In the genomic region with DNA sequence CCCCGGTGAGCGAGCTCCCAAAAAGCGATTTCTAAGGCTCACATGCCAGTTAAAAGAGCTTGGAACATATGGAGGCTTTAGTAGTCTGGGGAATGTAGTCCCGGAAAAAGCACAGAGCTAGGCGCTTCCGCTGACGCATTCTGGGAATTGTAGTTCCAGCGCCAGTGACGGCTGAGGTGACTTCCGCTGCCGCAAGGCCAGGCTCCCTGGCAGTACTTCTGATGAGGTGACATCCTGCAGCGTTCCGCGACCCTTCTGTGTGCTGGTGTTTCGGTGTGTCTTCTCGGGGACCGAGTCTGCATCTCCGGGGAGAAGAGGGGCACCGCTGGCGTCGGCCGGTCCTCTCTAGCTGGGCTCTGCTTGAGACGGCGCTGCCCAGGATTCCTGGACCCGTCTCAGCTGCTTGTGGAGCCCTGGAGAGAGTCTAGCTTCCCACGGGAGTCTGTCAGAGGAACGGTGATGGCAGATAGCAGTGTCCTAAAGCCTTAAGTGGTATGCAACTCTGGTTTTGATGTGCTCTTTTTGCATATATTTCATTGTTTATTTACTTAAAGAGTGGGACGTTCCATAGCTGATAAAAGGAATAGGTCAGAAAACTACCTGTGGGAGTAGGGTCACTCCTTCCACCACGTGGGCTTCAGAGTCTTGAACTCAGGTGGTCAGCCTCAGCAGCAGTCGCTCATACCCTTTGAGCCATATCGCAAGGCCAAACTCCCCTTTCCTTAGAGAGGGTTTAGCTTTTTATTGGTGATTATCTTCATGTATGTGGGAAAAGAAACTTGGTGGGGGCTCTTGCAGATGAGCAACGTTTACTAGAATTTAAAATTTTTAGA, we compare ENCODE assay signal across 8 mouse cellular contexts. TPM values are rescaled to one million over a fixed set of nuclear protein-coding genes. Genes with fewer than 3 reads are reported as not detected.
DNase-seq lines count a peak whose midpoint lies in the region; ATAC-seq and TF ChIP-seq lines count a peak whose summit lies in the region.

A gene (plus strand): TSS at position 174 of the 833 bp plus-strand sequence.

- WGBS in forebrain, embryonic 12.5 days = 4% methylated on average over 32 of the region's 32 CpGs
- 3% methylated on average over 32 of the region's 32 CpGs for WGBS in heart, postnatal 0 days
- WGBS in large intestine, adult 2 months = 1% methylated on average over 32 of the region's 32 CpGs
- WGBS in liver, postnatal 0 days (ENCODE audit: insufficient replicate concordance) = 3% methylated on average over 32 of the region's 32 CpGs
- WGBS in neural tube, embryonic 14.5 days = 3% methylated on average over 32 of the region's 32 CpGs

- peak; percentile 80 for DNase-seq in c-Kit-positive CD71-positive TER-119-positive erythroid progenitor cells, embryonic 14.5 days (ENCODE audit: low spot score)
- DNase-seq in heart, postnatal 0 days (ENCODE audit: low spot score) = peak; percentile 86
- peak; percentile 88 for DNase-seq in large intestine, adult 2 months (ENCODE audit: low read depth, low spot score)
- peak; percentile 87 for DNase-seq in liver, postnatal 0 days
- peak; percentile 81 for DNase-seq in testis, postnatal 10 days (ENCODE audit: low spot score)

- ATAC-seq in forebrain, embryonic 12.5 days (ENCODE audit: low FRiP score) = peak; percentile 95
- ATAC-seq in heart, postnatal 0 days (ENCODE audit: insufficient read depth, low read depth) = peak; percentile 96
- ATAC-seq in liver, postnatal 0 days = peak; percentile 99
- ATAC-seq in neural tube, embryonic 14.5 days (ENCODE audit: low read depth) = peak; percentile 95

- H3K36me3 ChIP-seq in E14TG2a.4 (ENCODE audit: insufficient read depth, low read length) = peaks cover 13% of the 10 kb centered on the region
- H3K36me3 ChIP-seq in forebrain, embryonic 12.5 days (replicated peaks) = peaks cover 28% of the 10 kb centered on the region
- peaks cover 29% of the 10 kb centered on the region for H3K36me3 ChIP-seq in heart, postnatal 0 days (replicated peaks; ENCODE audit: control insufficient read depth, insufficient read depth, low read length)
- peaks cover 12% of the 10 kb centered on the region; the same call in 1 of the 2 replicates for H3K36me3 ChIP-seq in liver, postnatal 0 days (replicated peaks; ENCODE audit: insufficient read depth, low read length)
- peaks cover 11% of the 10 kb centered on the region; the same call in 1 of the 2 replicates for H3K36me3 ChIP-seq in neural tube, embryonic 14.5 days (ENCODE audit: control insufficient read depth, insufficient read depth, low read length)

- peak within 1 kb of the TSS; percentile 84 for H3K4me3 ChIP-seq in E14TG2a.4 (replicated peaks; ENCODE audit: low read length)
- H3K4me3 ChIP-seq in forebrain, embryonic 12.5 days (replicated peaks) = peak within 1 kb of the TSS; percentile 70
- H3K4me3 ChIP-seq in heart, postnatal 0 days (ENCODE audit: low read depth, low read length) = peak within 1 kb of the TSS; percentile 85
- peak within 1 kb of the TSS; percentile 75 for H3K4me3 ChIP-seq in liver, postnatal 0 days (ENCODE audit: low read depth, low read length)
- peak within 1 kb of the TSS; percentile 54 for H3K4me3 ChIP-seq in neural tube, embryonic 14.5 days (ENCODE audit: low read depth, low read length)

- no peaks in the 10 kb centered on the region for H3K9me3 ChIP-seq in E14TG2a.4 (ENCODE audit: low read length)
- H3K9me3 ChIP-seq in forebrain, embryonic 12.5 days = no peaks in the 10 kb centered on the region
- H3K9me3 ChIP-seq in heart, postnatal 0 days (replicated peaks; ENCODE audit: control insufficient read depth, low read length) = no peaks in the 10 kb centered on the region
- H3K9me3 ChIP-seq in liver, postnatal 0 days (ENCODE audit: low read length) = no peaks in the 10 kb centered on the region
- H3K9me3 ChIP-seq in neural tube, embryonic 14.5 days (ENCODE audit: control insufficient read depth, low read length) = no peaks in the 10 kb centered on the region

- TF ChIP-seq CTCF in E14TG2a.4 (conservative IDR thresholded peaks at IDR 0.05; ENCODE audit: low read length) = no peak
- TF ChIP-seq CTCF in heart, postnatal 0 days (IDR thresholded peaks at IDR 0.05; ENCODE audit: low read depth) = no peak
- no peak for TF ChIP-seq CTCF in liver, postnatal 0 days (IDR thresholded peaks at IDR 0.05; ENCODE audit: low read depth)

- H3K4me1 ChIP-seq in E14TG2a.4 (replicated peaks; ENCODE audit: low read depth, low read length) = peaks cover 9% of the 10 kb centered on the region; the same call in 1 of the 2 replicates
- H3K4me1 ChIP-seq in forebrain, embryonic 12.5 days = peaks cover 12% of the 10 kb centered on the region
- peaks cover 14% of the 10 kb centered on the region for H3K4me1 ChIP-seq in heart, postnatal 0 days (ENCODE audit: control insufficient read depth, insufficient read depth)
- peaks cover 12% of the 10 kb centered on the region for H3K4me1 ChIP-seq in liver, postnatal 0 days (ENCODE audit: insufficient read depth)
- H3K4me1 ChIP-seq in neural tube, embryonic 14.5 days (ENCODE audit: control insufficient read depth, insufficient read depth, low read length) = peaks cover 9% of the 10 kb centered on the region

- 0 out of 2 replicates have a peak within 1 kb of the TSS, but pooled peaks have one; percentile 46 for H3K27ac ChIP-seq in forebrain, embryonic 12.5 days
- 0 out of 2 replicates have a peak within 1 kb of the TSS, but pooled peaks have one; percentile 41 for H3K27ac ChIP-seq in heart, postnatal 0 days (ENCODE audit: low read depth)
- no peak within 1 kb of the TSS for H3K27ac ChIP-seq in liver, postnatal 0 days (ENCODE audit: low read depth)
- peak within 1 kb of the TSS; percentile 23; the same call in 1 of the 2 replicates for H3K27ac ChIP-seq in neural tube, embryonic 14.5 days (ENCODE audit: low read depth, low read length)

- peak within 1 kb of the TSS; percentile 75 for H3K9ac ChIP-seq in forebrain, embryonic 12.5 days
- peak within 1 kb of the TSS; percentile 64 for H3K9ac ChIP-seq in heart, postnatal 0 days (replicated peaks; ENCODE audit: low read depth, low read length)
- peak within 1 kb of the TSS; percentile 84 for H3K9ac ChIP-seq in liver, postnatal 0 days (replicated peaks)
- peak within 1 kb of the TSS; percentile 64 for H3K9ac ChIP-seq in neural tube, embryonic 14.5 days (replicated peaks; ENCODE audit: low read depth, low read length)

- peak within 1 kb of the TSS; percentile 68 for H3K4me2 ChIP-seq in forebrain, embryonic 12.5 days
- H3K4me2 ChIP-seq in heart, postnatal 0 days (ENCODE audit: low read depth, low read length) = peak within 1 kb of the TSS; percentile 70
- H3K4me2 ChIP-seq in liver, postnatal 0 days (ENCODE audit: low read depth, low read length) = peak within 1 kb of the TSS; percentile 88
- peak within 1 kb of the TSS; percentile 68 for H3K4me2 ChIP-seq in neural tube, embryonic 14.5 days (ENCODE audit: low read depth, low read length)

- no peaks in the 10 kb centered on the region for H3K27me3 ChIP-seq in E14TG2a.4 (ENCODE audit: insufficient read depth, low read length)
- H3K27me3 ChIP-seq in forebrain, embryonic 12.5 days = no peaks in the 10 kb centered on the region
- no peaks in the 10 kb centered on the region for H3K27me3 ChIP-seq in heart, postnatal 0 days (ENCODE audit: control insufficient read depth, insufficient read depth, low read length)
- H3K27me3 ChIP-seq in liver, postnatal 0 days (ENCODE audit: insufficient read depth, low read length) = no peaks in the 10 kb centered on the region
- H3K27me3 ChIP-seq in neural tube, embryonic 14.5 days (ENCODE audit: control insufficient read depth, insufficient read depth, low read length) = no peaks in the 10 kb centered on the region

- no peak for TF ChIP-seq EP300 in heart, postnatal 0 days (IDR thresholded peaks at IDR 0.05; ENCODE audit: low read depth)
- TF ChIP-seq EP300 in liver, postnatal 0 days (IDR thresholded peaks at IDR 0.05; ENCODE audit: low read depth) = no peak

RNA-seq across cellular contexts. Expression of the gene that starts here (rescaled TPM):
- polyA plus RNA-seq in forebrain, embryonic 12.5 days (2016; fragmentation: Nextera tagmentation; extraction: Ambion mirVana) = 16.8 and 17.9 TPM in 2 replicates
- total RNA-seq in heart, postnatal 0 days (2014; rRNA removed; ENCODE audit: low replicate concordance) = 7.7 and 8.6 TPM in 2 replicates
- polyA plus RNA-seq in heart, postnatal 0 days (2015; fragmentation: Nextera tagmentation; extraction: Ambion mirVana) = 4.9 and 5.6 TPM in 2 replicates
- 4.1 and 6.3 TPM in 2 replicates for polyA plus RNA-seq in large intestine, adult 2 months (2012; rRNA removed)
- polyA plus RNA-seq in liver, postnatal 0 days (2015; fragmentation: Nextera tagmentation; extraction: Ambion mirVana) = 2.8 and 3.3 TPM in 2 replicates
- 27.8 and 32.4 TPM in 2 replicates for polyA plus RNA-seq in neural tube, embryonic 14.5 days (2014; fragmentation: Nextera tagmentation; extraction: Ambion mirVana)
